Mouse (Mus musculus) layer of hippocampus, adult 11-12 months (tissue): ENCODE results near the gene Timeless.
"Not testable (repeated sequence)": the region's sequence is repeated elsewhere in the genome, so short reads cannot be mapped to it uniquely, and the experiment has no call there.

ENCODE experiments used
- DNase-seq: peaks from one replicate; pipeline ENCODE4 v3.0.0; 2022; ENCODE audit warnings: low spot score

The Timeless gene

DNA sequence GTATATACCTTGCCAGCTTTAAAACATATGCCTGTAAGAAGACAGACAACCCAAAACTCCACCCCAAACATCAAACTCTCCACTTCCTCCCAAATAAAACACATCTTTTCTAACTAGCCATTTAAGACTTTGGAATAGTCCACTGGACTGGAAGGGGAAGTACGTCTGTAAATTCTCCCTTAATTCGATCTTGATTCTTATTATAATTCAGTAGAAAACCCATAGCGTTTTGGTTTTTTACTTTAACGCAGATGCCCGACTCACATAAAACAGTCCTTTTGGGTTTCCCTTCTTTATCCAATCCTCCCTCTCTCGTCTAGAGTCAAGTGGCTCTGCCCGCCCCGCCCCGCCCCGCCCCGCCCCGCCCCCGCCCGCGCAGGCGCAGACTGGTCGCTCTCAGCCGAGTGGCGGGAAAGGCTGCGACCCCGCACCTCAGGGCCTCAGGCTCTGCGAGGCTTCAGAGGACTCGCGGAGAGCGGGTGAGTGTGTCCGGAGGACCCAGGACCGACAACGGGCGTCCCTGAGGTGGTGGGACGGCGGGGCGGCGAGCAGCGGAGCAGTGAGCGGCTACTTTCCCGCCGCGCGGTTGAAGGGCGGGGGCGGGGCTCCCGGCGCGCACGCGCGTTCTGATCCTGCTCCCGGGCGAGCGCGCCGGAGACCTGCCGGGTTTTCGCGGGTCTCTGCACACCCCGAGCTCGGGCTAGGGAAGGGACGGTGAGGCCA is at the start of gene Timeless:
TSS of gene Timeless (plus strand) at position 369 of the 723 bp plus-strand sequence.
- DNase-seq = peak; percentile 84

DNA sequence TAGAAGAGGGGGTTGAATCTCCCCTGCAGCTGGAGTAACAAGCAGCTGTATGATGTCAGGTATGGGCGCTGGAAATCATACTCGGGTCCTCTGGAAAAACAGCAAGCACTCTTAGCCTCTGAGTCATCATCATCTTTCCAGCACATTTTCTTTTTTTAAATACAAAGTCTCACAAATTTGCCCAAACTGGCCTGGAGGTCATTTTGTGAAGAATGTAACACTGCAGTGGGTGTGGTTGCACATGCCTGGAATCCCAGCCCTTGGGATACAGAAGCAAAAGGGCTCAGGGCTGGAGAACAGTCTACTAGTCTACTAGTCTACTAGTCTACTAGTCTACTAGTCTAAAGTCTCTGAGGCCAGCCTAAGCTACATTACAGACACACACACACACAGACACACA is 47.6 kb upstream of the Timeless start:
- DNase-seq = no peak

DNA sequence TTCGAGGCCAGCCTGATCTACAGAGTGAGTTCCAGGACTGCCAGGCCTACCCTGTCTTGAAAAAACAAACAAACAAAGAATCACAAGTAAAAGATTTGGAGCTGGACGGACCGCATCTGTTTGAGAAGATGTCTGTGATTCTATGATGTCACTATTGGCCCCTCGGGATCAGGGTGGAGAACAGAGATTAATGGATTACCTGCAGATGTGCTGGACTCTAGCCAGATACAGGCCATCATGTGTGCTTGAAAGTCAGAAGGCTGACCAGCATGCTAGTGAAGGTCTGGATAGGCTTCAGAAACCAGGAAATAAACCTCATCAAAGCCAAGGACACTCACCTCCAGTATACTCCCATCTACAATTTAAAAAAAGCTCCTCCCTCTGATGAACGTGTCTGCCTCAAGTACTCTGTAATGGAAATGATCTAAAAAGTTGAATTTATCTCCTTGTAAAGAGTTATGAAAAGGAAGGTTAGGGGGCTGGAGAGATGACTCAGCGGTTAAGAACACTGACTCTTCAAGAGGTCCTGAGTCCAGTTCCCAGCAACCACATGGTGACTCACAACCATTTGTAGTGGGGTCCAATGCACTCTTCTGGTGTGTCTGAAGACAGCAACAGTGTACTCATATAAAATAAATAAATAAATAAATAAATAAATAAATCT is 46.5 kb upstream of the Timeless start:
- no peak for DNase-seq

DNA sequence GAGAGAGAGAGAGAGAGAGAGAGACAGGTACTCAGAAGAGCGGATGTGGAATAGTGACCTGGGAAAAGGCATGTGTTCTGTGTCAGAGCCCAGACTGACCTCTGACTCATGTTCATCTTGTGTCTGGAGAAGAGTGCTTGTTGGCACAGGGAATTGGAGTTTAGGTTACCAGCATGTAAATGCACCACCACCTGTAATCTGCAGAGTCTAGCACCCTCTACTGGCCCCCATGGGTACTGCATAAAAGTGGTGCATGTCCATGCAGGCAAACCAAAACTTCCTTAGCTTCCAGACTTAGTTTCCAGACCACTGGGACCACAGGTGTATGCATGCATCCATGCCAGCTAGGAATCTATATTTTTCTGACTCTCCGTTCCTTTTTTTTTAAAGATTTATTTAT is 45.9 kb upstream of the Timeless start:
- DNase-seq = peak; percentile 78

GRCm38 (mm10) chr10:128187181-128187605 is 44.7 kb upstream of the Timeless start:
- no peak for DNase-seq

GRCm38 (mm10) chr10:128188242-128188877 is 43.5 kb upstream of the Timeless start:
- DNase-seq = peak; percentile 87

- no peak for DNase-seq
Observed at GRCm38 (mm10) chr10:128191472-128191871, 40.4 kb upstream of the Timeless start.

- DNase-seq = not testable (repeated sequence)
Observed at GRCm38 (mm10) chr10:128192030-128192766, 39.7 kb upstream of the Timeless start.

GRCm38 (mm10) chr10:128193113-128193512 is 38.8 kb upstream of the Timeless start:
- no peak for DNase-seq

DNA sequence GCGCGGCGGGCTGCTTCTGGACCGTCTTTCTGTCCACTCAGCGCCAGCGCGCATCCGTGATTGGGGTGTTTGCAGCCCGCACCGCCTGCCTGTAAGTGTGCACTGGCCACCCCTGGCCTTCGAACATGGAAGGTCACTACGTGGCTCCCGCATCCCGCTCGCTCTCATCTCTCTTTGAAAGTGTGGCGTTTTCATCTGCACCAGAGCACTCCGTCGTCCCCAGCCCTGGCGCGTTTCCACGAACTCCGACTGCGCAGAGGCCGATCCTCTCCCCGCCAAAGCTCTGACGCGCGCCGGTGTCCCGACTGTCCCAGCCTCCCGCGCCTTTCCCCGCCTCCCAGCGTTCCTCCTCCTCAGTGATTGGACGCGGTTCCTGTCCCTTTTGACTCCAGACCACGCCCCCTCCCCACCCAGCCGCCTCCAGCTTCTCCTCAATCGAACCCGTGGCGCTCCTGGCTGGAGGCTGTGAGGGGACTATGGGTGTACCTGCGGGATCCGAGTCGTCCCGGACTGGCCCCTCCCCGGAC is 37.8 kb upstream of the Timeless start, which contains the start of gene Gls2:
TSS of gene Gls2 (plus strand) at position 434 of the 527 bp plus-strand sequence.
- peak; percentile 99 for DNase-seq

- DNase-seq = peak; percentile 52
Observed at GRCm38 (mm10) chr10:128194551-128195461, 37.1 kb upstream of the Timeless start.

DNA sequence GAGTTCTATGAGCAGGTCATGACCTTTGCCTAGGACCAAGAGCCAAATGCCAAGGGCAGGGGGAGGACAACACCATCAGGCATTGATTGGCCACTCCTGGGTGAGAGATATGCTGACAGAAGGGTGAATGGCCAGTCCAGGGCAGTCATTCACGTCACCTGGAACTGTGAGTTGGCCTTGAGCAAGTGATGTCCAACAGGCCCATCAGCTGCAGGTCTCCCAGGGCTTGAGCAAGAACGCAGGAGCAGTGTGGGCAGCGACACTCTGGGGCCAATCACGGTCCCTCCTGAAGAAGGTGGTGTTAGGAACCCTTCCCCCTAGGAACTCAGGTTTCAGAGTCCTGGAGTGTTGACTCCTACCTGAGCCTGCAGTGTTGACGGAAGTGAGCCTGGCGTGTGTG is 30.0 kb upstream of the Timeless start:
- DNase-seq = no peak

DNA sequence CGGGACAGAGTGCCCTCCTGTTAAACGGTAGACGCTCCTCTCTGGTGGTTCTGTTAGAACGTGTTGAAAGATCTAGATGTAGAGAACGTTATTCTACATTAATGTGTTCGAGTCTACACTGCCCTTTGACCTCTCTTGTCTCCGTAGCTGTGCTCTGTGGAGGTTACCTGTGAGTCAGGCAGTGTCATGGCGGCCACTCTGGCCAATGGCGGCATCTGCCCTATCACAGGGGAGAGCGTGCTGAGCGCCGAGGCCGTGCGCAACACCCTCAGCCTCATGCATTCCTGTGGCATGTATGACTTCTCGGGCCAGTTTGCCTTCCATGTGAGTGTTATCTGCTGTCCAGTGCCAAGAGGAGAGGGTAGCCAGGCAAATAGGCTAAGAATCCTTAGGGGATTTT is 26.9 kb upstream of the Timeless start:
- no peak for DNase-seq

DNA sequence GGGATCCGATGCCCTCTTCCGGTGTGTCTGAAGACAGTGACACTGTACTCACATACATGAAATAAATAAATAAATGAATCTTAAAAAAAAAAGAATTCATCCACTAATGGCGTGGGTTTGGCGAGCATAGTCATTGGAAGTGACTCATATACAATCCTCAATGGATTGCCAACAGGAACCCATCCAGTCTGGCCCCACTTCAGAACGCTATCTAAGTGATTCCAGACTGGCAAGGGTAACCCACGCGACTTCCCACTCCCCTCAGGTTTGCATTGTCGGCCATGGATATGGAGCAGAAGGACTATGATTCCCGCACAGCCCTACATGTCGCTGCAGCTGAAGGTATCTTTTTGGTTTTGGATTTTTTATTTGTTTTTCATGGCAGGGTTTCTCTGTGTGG is 23.5 kb upstream of the Timeless start:
- DNase-seq = peak; percentile 34

GRCm38 (mm10) chr10:128209311-128210009 is 22.4 kb upstream of the Timeless start:
- DNase-seq = no peak

- no peak for DNase-seq
Observed at GRCm38 (mm10) chr10:128210131-128210530, 21.7 kb upstream of the Timeless start.

GRCm38 (mm10) chr10:128210954-128211353 is 20.9 kb upstream of the Timeless start:
- no peak for DNase-seq

DNA sequence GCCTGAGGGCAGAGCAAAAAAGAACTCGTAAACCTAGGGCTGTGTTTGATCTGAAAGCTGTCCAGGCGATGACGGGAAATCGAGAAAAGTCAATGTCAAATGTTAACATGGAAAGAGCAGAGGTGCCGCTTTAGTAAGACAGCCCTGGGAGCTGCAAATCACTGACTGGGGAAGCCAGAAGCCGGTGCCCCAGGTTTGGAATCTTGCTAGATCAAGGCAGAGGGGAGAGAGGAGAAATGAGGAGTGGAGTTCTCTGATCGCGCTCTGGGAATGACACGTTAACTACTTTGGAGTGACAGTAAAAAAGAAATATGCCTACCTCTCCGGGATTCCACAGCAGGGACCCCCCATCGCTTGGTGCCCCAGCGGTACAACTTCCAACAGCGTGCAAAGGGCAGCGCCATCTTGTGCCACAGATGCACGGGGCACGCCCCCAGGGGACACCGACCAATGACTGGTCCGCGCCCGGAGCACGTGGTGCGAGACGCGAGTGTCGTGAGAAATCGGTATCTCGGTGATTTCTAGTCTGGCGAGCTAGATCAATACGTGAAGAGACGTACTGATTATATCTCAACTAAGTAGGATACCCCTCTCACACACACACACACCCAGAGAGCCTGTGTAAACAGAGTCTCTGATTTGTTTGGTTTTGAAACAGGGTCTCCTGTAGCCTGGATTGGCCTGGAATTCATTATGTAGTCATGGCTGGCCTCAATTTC is 20.3 kb upstream of the Timeless start, which contains the start of gene Spryd4:
TSS of gene Spryd4 (minus strand) at position 418 of the 719 bp plus-strand sequence.
- DNase-seq = peak; percentile 90

- no peak for DNase-seq
Observed at GRCm38 (mm10) chr10:128212148-128212547, 19.7 kb upstream of the Timeless start.
